Comparison of ENCODE assay signal across 2 mouse cellular contexts in the genomic region with DNA sequence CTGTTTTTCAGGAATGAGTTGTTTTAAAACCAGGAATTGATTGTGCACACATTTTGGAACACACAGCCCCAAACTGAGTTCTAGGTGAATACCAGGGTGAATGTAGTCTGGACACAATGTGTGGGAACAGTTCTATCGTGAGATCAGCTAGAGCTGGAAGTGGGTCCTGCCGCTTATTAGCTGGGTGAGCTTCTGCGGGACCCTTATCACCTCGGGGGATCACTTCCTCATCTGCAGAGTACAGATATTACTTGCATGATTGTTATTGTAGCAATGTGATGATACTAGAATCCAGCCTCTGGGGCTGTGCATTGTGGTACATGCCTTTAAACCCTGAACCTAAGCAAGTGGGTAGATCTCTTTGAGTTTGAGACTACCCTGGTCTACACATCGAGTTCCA.
A peak's percentile ranks its signal among the peaks of the same experiment; 100 is the strongest.
TF ChIP-seq lines count a peak whose summit lies in the region.

No protein-coding gene starts in this region.

TF ChIP-seq in CH12.LX, 34 proteins besides CTCF, POLR2A, EP300 and RAD21 (continued from another document):
- TF ChIP-seq USF1 (IDR thresholded peaks at IDR 0.05; ENCODE audit: low read depth, low read length) (no peak), ETS1 (conservative IDR thresholded peaks at IDR 0.05; ENCODE audit: low read depth, low read length) (no peak), SMC3 (IDR thresholded peaks at IDR 0.05; ENCODE audit: low read depth, low read length) (no peak), MYC (IDR thresholded peaks at IDR 0.05; ENCODE audit: low read depth, low read length) (no peak), NRF1 (IDR thresholded peaks at IDR 0.05; ENCODE audit: low read depth, low read length) (no peak), RCOR1 (conservative IDR thresholded peaks at IDR 0.05; ENCODE audit: low read depth, low read length) (no peak), E2F4 (IDR thresholded peaks at IDR 0.05; ENCODE audit: insufficient replicate concordance, low read depth, low read length) (no peak), CHD1 (IDR thresholded peaks at IDR 0.05; ENCODE audit: low read depth, low read length) (no peak), TCF12 (IDR thresholded peaks at IDR 0.05; ENCODE audit: low read depth, low read length) (no peak), IRF4 (IDR thresholded peaks at IDR 0.05; ENCODE audit: low read depth, low read length) (no peak), TBP (conservative IDR thresholded peaks at IDR 0.05; ENCODE audit: low read depth, low read length) (no peak), SIN3A (IDR thresholded peaks at IDR 0.05; ENCODE audit: low read length) (no peak)

TF ChIP-seq in MEL, 35 proteins besides CTCF, POLR2A, EP300 and RAD21 (continued from another document):
- TF ChIP-seq USF2 (IDR thresholded peaks at IDR 0.05; ENCODE audit: borderline replicate concordance in 1 of 2, insufficient read depth in 1 of 2, low read depth in 1 of 2, low read length in 2 of 2) (no peak), MAX (IDR thresholded peaks at IDR 0.05; ENCODE audit: low read length) (no peak), ZMIZ1 (IDR thresholded peaks at IDR 0.05; ENCODE audit: low read depth, low read length) (no peak), ZKSCAN1 (IDR thresholded peaks at IDR 0.05; ENCODE audit: low read depth, low read length) (no peak), POLR2AphosphoS2 (IDR thresholded peaks at IDR 0.05; ENCODE audit: low read length) (no peak), E2F4 (IDR thresholded peaks at IDR 0.05; ENCODE audit: borderline replicate concordance, low read depth, low read length) (no peak), TBP (IDR thresholded peaks at IDR 0.05; ENCODE audit: low read depth, low read length) (no peak), TAL1 (IDR thresholded peaks at IDR 0.05; ENCODE audit: low read length) (peak; percentile 68), TCF12 (IDR thresholded peaks at IDR 0.05; ENCODE audit: low read depth, low read length) (peak; percentile 93), ELF1 (IDR thresholded peaks at IDR 0.05; ENCODE audit: low read depth, low read length) (peak; percentile 49), MXI1 (IDR thresholded peaks at IDR 0.05; ENCODE audit: low read depth, low read length) (no peak), MAZ (IDR thresholded peaks at IDR 0.05; ENCODE audit: low read depth, low read length) (no peak; the same call in 1 of the 2 replicates), HCFC1 (IDR thresholded peaks at IDR 0.05; ENCODE audit: low read depth, low read length) (no peak), MYC (IDR thresholded peaks at IDR 0.05; ENCODE audit: low read depth, low read length) (peak; percentile 35; the same call in 1 of the 2 replicates), RCOR1 (IDR thresholded peaks at IDR 0.05; ENCODE audit: low read depth, low read length) (peak; percentile 81)
